Mouse (Mus musculus): ENCODE data around the gene Tmem108.

Gene Tmem108

DNA sequence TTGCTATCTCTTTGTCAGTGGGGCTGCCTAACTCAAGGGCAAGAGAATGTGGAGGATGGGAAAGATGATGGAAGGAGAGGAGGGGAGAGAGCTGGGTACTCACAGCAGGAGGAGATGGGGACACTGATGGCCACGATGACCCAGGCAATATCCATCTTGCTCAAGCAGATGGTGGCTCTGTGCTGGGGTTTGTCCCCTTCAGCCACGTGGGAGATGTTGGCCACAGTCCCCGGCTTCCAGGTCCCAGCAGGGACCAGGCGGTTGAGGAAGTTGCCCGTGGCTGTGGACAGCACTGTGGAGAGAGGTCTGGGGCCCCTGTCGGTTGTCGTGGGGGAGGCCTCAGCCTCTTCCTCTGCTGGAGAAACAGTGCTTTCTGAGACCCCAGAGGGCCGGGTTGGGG, 262.9 kb downstream of the Tmem108 start:
- no peak for DNase-seq (ENCODE audit: low spot score in 2 of 2)

GRCm38 (mm10) chr9:103495391-103495790, 266.2 kb downstream of the Tmem108 start:
- DNase-seq (ENCODE audit: low spot score in 2 of 2), result no peak

DNA sequence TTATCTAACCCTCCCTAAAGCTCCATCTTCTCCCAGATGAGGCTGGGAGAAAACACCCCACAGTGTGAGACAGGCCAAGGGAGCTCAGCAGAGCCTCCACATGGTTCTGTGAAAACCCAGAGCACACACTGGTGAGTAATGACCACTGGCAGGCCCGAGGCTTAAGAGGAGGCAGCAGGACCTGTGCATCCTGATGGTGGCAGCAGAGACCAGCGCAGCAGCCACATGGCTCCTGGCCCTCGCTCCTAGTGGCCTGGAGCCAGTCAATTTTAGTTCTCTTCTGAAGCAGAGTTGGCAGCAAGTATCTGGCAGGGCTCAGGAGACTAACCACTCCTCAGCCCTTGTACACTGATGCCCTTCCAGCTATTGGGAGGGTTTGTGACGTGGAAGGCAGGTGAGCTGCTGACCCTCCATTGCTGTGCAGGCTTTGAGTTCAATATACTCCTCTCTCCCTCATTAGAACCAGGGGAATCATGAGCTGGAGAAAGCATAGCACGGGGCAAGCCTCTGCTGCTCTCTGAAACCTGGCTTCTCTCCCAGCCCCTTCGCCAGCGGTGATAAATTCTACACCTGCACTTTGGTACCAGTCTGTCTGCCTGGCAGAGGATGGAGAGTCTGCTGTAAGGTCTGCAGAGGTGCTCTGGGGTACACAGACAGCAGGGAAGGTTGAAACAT, 267.2 kb downstream of the Tmem108 start:
- DNase-seq (ENCODE audit: low spot score in 2 of 2), result peak; percentile 71 to 81

DNA sequence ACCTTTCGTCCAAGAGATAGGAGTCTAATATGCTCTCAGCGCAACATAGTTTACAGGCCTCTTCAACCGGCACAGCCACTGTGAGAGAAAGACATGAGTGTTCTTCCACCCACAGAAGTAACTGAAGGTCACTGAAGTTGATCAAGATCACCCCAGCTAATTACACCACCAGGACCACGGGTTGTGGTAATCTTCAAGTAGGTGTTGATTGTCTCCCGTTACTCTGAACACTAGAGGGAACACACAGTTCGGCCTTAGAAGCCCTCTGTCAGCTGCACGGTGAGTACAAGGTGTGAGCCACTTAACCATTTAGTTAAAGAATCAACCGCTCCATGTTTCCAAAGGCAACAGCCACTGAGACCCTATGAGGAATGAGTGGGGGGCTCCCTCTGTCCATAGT, 269.7 kb downstream of the Tmem108 start:
- no peak for DNase-seq (ENCODE audit: low spot score in 2 of 2)

DNA sequence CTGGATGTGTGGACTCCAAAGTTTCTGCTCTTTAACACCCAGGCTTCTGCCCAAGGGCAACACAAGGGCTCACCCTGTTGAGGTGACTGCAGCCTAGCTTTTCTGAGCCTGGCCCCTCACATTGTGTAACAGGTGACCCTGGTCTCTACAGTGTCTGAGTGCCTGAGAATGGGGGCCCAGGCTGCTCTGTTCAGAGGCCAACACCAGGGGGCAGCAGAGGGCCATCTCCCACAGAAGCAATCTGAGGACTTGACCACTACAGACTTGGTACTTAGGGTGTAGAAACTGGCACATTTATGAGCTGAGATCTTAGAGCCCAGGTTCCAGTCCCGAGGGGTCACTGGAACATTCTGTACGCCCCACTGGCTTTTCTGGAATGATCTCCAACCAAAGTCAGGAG, 271.2 kb downstream of the Tmem108 start:
- DNase-seq (ENCODE audit: low spot score in 2 of 2), result peak; percentile 61 to 77

DNA sequence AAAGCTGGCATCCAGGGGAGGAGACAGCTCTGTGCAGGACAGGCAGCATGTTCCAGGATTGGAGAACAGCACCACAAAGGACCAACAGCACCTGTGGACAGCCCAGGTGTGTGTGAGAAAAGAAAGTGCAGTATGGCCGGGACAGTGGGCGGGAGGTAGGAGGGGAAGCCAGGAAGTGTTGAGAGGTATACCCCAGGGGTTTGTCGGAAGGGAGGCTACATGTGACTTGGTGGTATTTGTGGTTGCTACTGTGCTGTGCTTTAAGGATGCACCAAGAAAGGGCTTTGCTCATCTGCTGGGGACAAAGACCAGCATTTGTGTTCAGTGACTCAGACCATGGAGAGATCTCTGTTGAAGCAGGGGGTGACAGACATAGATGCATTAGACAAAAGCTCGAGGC, 271.8 kb downstream of the Tmem108 start:
- no peak for DNase-seq (ENCODE audit: low spot score in 2 of 2)

GRCm38 (mm10) chr9:103489096-103489495, 272.5 kb downstream of the Tmem108 start:
- no peak for DNase-seq (ENCODE audit: low spot score in 2 of 2)

DNA sequence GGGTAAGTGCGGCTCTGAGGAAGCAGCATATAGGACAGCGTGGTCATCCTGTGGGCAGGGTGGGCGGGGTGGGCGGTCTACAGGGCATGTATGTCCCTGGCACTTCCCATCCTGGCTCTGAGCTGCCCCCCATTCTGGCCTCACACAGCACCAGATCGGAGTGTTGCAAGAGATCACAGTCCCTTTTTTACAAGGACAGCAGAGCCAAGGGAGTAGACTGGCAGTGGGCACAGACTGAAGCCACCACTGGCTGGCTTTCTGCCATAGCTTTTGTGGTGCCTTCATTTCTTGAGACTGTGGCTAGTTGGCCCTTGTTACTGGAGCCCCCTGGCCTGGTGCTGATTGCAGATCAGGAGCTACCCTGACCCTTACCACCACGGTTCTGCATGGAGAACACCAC, 275.4 kb downstream of the Tmem108 start:
- DNase-seq (ENCODE audit: low spot score in 2 of 2), result no peak

DNA sequence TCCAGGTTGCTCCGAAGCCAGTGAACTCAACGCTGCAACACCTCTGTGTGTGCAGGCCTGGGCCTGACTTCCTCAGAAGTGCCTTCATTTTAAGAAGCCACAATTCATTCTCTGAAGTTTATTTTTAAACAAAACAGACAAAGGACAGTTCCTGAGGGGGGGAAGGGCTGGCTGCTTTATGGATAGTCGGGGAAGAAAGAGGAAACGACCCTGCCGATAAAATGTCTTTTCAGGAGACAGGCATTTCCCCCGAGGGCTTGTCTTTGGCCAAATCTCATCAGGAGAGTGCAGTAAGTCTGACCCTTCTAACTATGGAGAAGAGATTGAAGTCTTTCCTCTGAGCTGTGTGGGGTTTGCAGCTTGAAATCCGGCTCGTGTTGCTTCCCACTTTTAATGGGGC, 276.0 kb downstream of the Tmem108 start:
- DNase-seq (ENCODE audit: low spot score in 2 of 2), result no peak

DNA sequence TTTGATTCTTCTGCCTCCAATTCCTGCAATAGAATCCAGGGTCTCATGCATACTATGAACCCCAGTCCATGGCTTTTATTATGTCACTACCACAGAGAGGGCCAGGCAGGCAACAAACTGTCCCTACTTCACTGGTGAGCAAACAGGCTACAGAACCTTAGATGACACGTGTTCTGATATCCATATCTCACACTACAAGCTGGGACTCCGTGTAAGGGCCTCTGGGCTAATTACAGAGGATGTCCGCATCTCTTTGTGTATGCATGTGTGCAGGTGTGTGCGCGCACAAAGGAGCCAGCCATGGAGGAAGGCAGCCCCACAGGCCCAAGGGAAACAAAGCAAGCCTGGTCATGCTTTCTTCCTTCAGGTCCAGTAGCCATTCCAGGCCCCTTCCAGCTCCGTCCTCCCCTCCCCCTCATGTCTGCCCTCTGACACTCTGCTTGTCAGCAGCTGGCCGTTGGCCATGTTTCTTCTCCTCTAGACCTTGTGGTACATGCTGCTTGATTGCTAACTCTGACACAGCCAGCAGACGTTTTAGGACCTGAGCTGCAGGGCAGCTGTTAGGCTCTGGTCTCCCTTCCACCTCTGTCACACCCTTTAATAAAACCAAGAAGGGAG, 280.9 kb downstream of the Tmem108 start:
- DNase-seq (ENCODE audit: low spot score in 2 of 2), result no peak

- no peak for DNase-seq (ENCODE audit: low spot score in 2 of 2)
These were observed 281.5 kb downstream of the Tmem108 start, which contains the start of gene Bfsp2 for GRCm38 (mm10) chr9:103480044-103480576. Gene Bfsp2, minus strand, starts transcription at chr9:103480420.

DNA sequence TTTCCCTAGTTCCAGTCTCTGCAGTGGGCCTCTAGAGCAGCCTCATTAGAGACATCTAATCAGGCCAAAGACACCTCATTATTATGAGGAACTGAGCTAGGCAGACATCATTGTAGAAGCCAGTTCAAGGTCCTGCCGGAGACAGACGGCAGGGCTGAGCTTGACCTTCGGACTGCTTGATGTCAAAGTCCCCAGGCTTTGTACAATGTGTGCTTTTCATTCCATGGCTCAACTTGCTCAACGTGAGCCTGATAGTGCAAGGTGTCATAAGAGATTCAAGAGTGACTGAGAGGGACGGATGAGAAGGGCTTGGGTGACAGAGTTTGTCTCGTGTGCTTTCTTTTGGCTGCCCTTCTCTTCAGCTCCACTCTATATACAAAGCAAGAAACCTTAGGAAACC, 286.2 kb downstream of the Tmem108 start:
- no peak for DNase-seq (ENCODE audit: low spot score in 2 of 2)

DNA sequence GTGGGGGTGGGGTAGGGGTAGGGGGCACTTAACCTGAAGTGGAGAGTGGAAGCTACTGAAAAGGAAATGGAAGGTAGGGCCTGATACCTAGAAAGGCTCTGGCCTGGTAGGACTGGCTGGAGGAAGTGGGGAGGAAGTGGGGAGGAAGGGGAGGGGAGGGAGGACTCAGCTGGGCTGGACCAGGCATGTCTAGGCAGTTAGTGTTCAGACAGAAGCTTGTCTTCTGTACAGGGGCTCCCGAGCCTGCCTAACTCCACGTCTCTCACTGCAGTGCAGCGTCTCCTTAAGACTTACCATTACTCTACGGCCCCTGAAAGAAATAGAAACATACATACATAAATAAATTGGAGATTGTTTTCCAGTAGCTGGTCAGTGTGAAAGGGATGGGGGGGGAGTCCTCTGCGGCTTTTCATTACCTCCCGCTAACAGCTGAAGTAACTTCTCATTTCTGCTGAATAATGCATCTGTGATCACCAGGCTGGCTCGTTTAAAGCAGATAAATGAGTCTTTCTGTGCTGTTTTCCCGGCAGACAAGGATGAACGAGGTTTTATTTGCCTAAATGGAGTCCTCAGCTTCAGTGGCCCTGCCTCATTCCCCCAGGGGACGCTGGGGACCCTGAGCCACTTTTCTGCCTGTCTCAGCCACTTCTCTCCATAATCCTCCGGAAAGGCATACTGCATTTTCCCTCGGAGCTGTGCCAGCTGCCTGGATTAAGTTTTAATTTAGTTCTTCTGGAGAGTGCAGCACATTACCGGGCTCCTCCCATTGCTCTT, 287.5 kb downstream of the Tmem108 start:
- DNase-seq (ENCODE audit: low spot score in 2 of 2), result no peak

- no peak for DNase-seq (ENCODE audit: low spot score in 2 of 2)
These were observed 289.9 kb downstream of the Tmem108 start for GRCm38 (mm10) chr9:103471784-103472183.

DNA sequence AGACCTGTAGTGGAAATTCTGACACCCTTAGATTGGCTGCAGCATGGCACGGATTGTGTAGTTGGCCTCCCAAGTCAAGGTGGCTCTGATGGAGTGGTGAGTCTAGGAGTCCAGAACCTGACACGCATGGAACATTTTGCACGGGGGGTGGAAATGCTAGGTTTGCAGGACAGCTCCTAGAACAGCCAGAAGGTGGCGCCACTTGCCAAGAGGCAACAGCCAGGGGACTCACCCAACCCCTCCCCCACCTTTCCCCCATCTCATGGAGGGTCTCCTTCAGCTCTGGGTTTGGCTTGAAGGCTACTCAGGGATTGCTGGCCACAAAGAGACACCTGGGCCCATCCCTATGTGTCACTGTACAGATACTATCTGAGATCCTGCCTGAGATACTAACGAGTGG, 292.1 kb downstream of the Tmem108 start:
- DNase-seq (ENCODE audit: low spot score in 2 of 2), result no peak

DNA sequence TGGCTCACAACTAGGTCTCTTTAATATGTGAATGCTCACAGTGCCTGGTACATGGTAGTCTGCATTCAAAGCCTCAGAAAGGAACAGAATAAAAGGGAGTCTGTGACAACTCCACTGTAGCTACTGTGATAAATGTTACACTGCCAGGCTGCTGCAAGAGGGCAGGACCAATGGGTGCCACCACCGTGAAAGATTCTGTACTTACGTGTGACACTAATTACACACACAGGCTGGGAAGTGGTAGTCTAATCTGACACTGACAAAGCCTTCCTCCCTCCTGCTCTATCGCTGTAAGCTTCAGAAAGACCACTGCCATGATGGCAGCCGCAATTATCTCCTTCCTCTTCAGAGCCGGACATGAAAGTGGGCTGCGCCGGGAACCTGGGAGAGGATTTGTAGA, 292.7 kb downstream of the Tmem108 start:
- DNase-seq (ENCODE audit: low spot score in 2 of 2), result no peak

DNA sequence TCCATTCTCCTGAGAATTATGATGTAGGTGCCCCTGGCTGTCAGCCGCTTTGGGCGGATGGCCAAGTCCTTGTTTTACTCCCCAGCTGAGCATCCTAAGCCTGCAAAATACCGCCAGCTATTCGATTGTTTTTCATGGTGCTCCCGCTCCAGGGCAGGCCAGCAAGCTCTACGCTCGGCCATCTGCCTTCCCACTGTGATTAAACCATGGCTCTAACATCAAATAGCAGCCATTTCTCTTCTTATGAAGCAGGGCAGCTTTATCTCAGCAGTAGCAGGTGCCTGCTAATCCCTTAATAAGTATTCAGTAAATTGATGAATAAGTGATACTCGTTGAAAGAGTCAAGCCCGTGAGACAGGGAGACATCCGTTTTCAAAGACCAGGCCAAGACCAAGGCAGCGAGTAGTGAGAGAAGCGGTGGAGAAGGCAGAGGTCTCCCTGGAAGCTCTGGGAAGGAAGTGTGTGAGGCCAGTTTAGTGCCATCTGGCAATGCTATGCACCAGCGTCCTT, 295.9 kb downstream of the Tmem108 start:
- no peak for DNase-seq (ENCODE audit: low spot score in 2 of 2)

DNA sequence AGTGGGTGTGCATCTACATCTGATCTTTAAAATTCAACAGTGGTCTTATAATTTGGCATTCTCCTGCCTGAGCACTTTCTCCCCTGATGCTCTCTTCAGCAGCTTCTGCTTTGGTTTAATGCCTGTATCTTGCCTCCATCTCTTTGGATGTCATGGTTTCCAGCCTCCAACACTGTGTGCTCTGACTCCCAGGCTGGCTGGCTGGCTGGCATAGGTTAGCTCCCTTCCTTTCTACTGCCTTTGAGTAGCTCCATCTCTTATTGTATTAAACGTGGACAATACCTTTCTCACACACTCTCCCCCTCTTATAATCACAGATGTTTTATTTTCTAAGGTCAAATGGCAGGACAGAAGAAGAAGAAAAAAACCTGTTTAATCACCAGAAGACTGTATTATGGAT, 296.3 kb downstream of the Tmem108 start:
- no peak for DNase-seq (ENCODE audit: low spot score in 2 of 2)

GRCm38 (mm10) chr9:103463833-103464232, 297.8 kb downstream of the Tmem108 start:
- no peak for DNase-seq (ENCODE audit: low spot score in 2 of 2)

- no peak for DNase-seq (ENCODE audit: low spot score in 2 of 2)
These were observed 301.8 kb downstream of the Tmem108 start for GRCm38 (mm10) chr9:103459839-103460238.

DNA sequence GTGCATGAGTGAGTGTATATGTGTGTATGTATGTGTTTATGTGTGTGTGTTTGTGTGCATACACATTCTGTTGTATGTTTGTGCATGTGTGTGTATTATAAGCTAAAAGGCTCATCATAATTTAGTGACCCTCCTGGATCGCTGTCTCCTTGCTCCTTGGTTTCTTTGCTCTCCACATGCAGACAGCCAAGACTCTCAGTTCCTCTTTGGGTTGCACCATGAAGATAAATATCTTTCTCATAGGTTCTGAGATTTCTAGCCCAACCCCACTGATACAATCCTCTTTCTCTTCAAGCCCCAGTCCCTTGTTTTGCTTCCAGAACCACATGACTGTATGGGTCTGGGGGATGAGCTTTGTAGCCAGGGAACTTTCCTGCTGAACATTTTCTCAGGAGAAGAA, 302.3 kb downstream of the Tmem108 start:
- DNase-seq (ENCODE audit: low spot score in 2 of 2), result no peak

- DNase-seq (ENCODE audit: low spot score in 2 of 2), result no peak
These were observed 312.0 kb downstream of the Tmem108 start for GRCm38 (mm10) chr9:103449651-103450050.

Data from urinary bladder, postnatal 4 days (tissue).